Mouse (Mus musculus): ENCODE measurements around the gene Gm13119. TPM values are rescaled to one million over a fixed set of nuclear protein-coding genes. Genes with fewer than 3 reads are reported as not detected.

The Gm13119 gene
- polyA plus RNA-seq, 1 experiment from 2014 or later, result not detected

DNA sequence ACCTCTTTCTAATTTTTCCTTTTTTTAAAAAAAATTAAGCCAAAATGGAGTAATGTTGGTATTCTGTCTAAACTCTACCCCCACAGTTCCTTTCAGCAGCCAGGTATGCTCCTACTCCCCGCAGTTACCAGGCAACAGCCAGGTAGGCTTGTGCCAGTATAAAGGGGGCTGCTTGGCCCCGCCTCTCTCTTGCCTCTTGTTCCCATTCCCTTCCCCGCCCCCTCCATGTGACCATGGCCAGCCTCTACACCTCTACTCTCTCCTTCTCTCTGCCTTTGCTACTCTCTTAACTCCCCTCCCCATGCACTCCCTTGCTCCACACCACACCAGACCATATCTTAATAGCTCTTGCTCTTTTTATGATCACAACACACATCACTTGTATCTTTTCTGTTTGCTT, 48.5 kb downstream of the Gm13119 start:
- no peak overlapping the region for H3K27ac ChIP-seq (replicated peaks; ENCODE audit: low read depth, low read length)
- 66% methylated on average over 3 of the region's 3 CpGs for WGBS
- H3K4me2 ChIP-seq (ENCODE audit: low read depth, severe bottlenecking), result no peak overlapping the region
- H3K9me3 ChIP-seq (ENCODE audit: control insufficient read depth, low read length), result no peaks in the 10 kb centered on the region
- no peaks in the 10 kb centered on the region for H3K36me3 ChIP-seq (ENCODE audit: control insufficient read depth, insufficient read depth, low read length)
- H3K9ac ChIP-seq (ENCODE audit: low read length), result no peak overlapping the region
- no peaks in the 10 kb centered on the region for H3K27me3 ChIP-seq (ENCODE audit: control insufficient read depth, insufficient read depth, low read length)
- H3K4me1 ChIP-seq (ENCODE audit: control insufficient read depth, insufficient read depth, low read length), result no peaks in the 10 kb centered on the region
- DNase-seq (ENCODE audit: low spot score) (no peak), ATAC-seq (ENCODE audit: insufficient number of reproducible peaks, low FRiP score, low TSS enrichment, low read depth) (no peak)
- H3K4me3 ChIP-seq (ENCODE audit: low read depth, low read length), result no peak overlapping the region

DNA sequence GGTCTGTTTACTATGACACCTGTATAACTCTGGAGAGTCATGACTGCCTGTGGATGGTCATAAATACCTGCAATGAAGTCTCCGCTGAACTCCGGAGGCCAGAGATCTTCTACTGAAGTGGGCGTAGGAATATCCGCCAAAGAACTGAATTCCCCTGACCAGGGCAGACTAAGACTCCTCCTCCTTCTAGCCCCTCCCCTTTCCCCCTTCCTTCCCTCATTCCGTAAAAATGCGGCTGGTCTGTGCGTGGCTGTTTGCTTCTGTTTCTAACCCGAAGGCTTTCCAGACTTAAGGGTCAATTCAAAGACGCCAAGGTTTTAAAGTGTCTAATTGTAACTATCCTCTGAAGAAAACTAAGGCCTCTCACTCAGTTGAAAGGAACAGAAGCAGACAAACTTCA, 50.5 kb downstream of the Gm13119 start, which contains the start of gene Pramef12:
TSS of gene Pramef12 (minus strand) at position 175 of the 400 bp plus-strand sequence.
- Histone ChIP-seq H3K36me3 (ENCODE audit: control insufficient read depth, insufficient read depth, low read length) (no peaks in the 10 kb centered on the region), H3K9me3 (ENCODE audit: control insufficient read depth, low read length) (no peaks in the 10 kb centered on the region), H3K4me1 (ENCODE audit: control insufficient read depth, insufficient read depth, low read length) (no peaks in the 10 kb centered on the region), H3K27ac (replicated peaks; ENCODE audit: low read depth, low read length) (no peak within 1 kb of the TSS), H3K4me2 (ENCODE audit: low read depth, severe bottlenecking) (no peak within 1 kb of the TSS), H3K9ac (ENCODE audit: low read length) (no peak within 1 kb of the TSS), H3K27me3 (ENCODE audit: control insufficient read depth, insufficient read depth, low read length) (no peaks in the 10 kb centered on the region), H3K4me3 (ENCODE audit: low read depth, low read length) (no peak within 1 kb of the TSS)
- ATAC-seq (ENCODE audit: insufficient number of reproducible peaks, low FRiP score, low TSS enrichment, low read depth) (no peak), DNase-seq (ENCODE audit: low spot score) (no peak)
- WGBS, result 71% methylated on average over 9 of the region's 9 CpGs

Other genes with a start within 250 kb of the Gm13119 start
- gene Oog3, start 195.3 kb upstream of the Gm13119 start, polyA plus RNA-seq (2014; fragmentation: Nextera tagmentation; extraction: Ambion mirVana), result not detected in 2 replicates
- not detected in 2 replicates for gene Oog2, start 167.2 kb upstream of the Gm13119 start, polyA plus RNA-seq (2014; fragmentation: Nextera tagmentation; extraction: Ambion mirVana)
- not detected in 2 replicates for gene C87977, start 144.6 kb upstream of the Gm13119 start, polyA plus RNA-seq (2014; fragmentation: Nextera tagmentation; extraction: Ambion mirVana)
- gene Pramel5, start 77.5 kb upstream of the Gm13119 start, polyA plus RNA-seq (2014; fragmentation: Nextera tagmentation; extraction: Ambion mirVana), result not detected in 2 replicates
- not detected in 2 replicates for gene Gm13128, start 27.7 kb upstream of the Gm13119 start, polyA plus RNA-seq (2014; fragmentation: Nextera tagmentation; extraction: Ambion mirVana)
- gene Pramef20, start 20.0 kb downstream of the Gm13119 start, polyA plus RNA-seq (2014; fragmentation: Nextera tagmentation; extraction: Ambion mirVana), result not detected in 2 replicates
- gene Pramef12, start 50.5 kb downstream of the Gm13119 start, polyA plus RNA-seq (2014; fragmentation: Nextera tagmentation; extraction: Ambion mirVana), result 0.29 TPM in 1 of 2 replicates, not detected in the other
- not detected in 2 replicates for gene 1700012P22Rik, start 80.8 kb downstream of the Gm13119 start, polyA plus RNA-seq (2014; fragmentation: Nextera tagmentation; extraction: Ambion mirVana)
- gene Gm9944, start 95.4 kb downstream of the Gm13119 start, polyA plus RNA-seq (2014; fragmentation: Nextera tagmentation; extraction: Ambion mirVana), result not detected in 2 replicates
- gene Aadacl3, start 105.8 kb downstream of the Gm13119 start, polyA plus RNA-seq (2014; fragmentation: Nextera tagmentation; extraction: Ambion mirVana), result not detected in 2 replicates
- not detected in 2 replicates for gene 9430007A20Rik, start 161.9 kb downstream of the Gm13119 start, polyA plus RNA-seq (2014; fragmentation: Nextera tagmentation; extraction: Ambion mirVana)
- gene Gm13124, start 207.2 kb downstream of the Gm13119 start, polyA plus RNA-seq (2014; fragmentation: Nextera tagmentation; extraction: Ambion mirVana), result not detected in 2 replicates

Measured in limb, embryonic 11.5 days (tissue).